Mouse (Mus musculus): Measurements from ENCODE around the gene Nmral1. TPM values are rescaled to one million over a fixed set of nuclear protein-coding genes. Genes with fewer than 3 reads are reported as not detected.
A peak's percentile ranks its signal among the peaks of the same experiment; 100 is the strongest.
"Not testable (repeated sequence)": the region's sequence is repeated elsewhere in the genome, so short reads cannot be mapped to it uniquely, and the experiment has no call there.

Gene Nmral1
- total and polyA plus RNA-seq, 2 experiments from 2014 or later, result 44.3 to 45.7 TPM

DNA sequence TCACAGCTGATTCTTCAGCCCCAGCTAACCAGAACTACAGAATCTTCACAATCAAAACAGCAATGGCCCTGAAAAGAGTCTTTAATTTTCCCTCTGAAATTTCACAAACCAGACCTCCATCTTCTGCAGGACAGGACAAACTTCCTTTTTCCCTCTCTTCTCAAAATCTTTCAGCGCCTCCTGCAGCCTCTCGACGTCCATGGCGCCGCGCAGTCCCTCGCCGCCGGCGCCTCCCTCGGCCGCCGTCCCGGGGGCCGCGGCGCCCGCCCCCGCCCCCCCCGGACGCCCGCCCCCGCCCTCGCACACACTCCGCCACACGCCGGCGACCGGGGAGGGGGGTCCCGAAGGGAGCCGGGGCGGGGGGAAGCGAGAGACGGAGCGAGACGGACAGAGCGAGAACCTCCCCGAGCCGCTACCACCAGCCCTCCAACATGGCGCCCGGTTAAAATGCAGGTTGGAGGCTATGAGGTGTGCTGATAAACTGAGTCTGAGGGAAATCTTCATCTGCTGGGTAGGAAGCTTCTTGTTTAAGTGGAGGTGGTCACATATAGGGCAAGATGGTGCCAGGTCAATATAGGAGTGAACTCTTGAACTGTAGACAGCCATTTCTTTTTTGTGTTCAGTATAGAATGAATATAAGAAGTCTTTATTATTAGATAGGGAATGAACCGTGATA, 37.6 kb upstream of the Nmral1 start:
- Histone ChIP-seq H3K4me2 (ENCODE audit: low read depth) (peak overlapping the region; percentile 42), H3K4me3 (ENCODE audit: low read depth, low read length) (peak overlapping the region; percentile 38), H3K9ac (peak overlapping the region; percentile 52), H3K27ac (ENCODE audit: low read depth, low read length) (peak overlapping the region; percentile 75)
- WGBS, result 6% methylated on average over 33 of the region's 42 CpGs
- not testable (repeated sequence) for H3K4me1 ChIP-seq (ENCODE audit: insufficient read depth); H3K36me3 ChIP-seq (ENCODE audit: insufficient read depth); H3K9me3 ChIP-seq (ENCODE audit: low read length); H3K27me3 ChIP-seq (ENCODE audit: insufficient read depth, low read length); DNase-seq
- 0 out of 2 replicates have a peak, but pooled peaks have one; percentile 7 for TF ChIP-seq CTCF (IDR thresholded peaks at IDR 0.05; ENCODE audit: low read depth)
- peak; percentile 92 for ATAC-seq

DNA sequence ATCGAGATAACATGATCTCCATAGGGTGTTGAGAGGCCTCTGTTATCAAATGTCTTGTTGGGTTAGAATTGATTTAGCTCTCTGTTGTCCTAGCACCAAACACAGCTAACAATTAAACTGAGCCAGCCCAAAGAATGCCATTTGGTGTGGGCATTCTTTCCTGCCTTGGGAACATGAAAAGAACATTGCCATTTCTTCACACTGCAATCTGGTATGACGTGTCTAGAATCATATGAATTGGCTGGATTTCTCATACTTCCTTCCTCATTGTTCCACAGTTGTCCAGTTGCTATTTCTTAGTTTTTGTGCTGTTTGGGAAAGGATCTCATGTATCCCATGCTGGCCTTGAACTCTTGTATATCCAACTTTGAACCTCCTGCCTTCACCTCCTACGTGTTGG, 34.9 kb upstream of the Nmral1 start:
- Histone ChIP-seq H3K9me3 (ENCODE audit: low read length) (no peaks in the 10 kb centered on the region), H3K36me3 (ENCODE audit: insufficient read depth) (no peaks in the 10 kb centered on the region), H3K4me1 (ENCODE audit: insufficient read depth) (no peaks in the 10 kb centered on the region), H3K27ac (ENCODE audit: low read depth, low read length) (no peak overlapping the region), H3K27me3 (ENCODE audit: insufficient read depth, low read length) (no peaks in the 10 kb centered on the region), H3K9ac (no peak overlapping the region), H3K4me2 (ENCODE audit: low read depth) (no peak overlapping the region), H3K4me3 (ENCODE audit: low read depth, low read length) (no peak overlapping the region)
- DNase-seq, result no peak
- WGBS, result 89% methylated on average over 3 of the region's 3 CpGs
- ATAC-seq, result no peak
- TF ChIP-seq CTCF (IDR thresholded peaks at IDR 0.05; ENCODE audit: low read depth), result no peak

- Histone ChIP-seq H3K27me3 (ENCODE audit: insufficient read depth, low read length) (no peaks in the 10 kb centered on the region), H3K36me3 (ENCODE audit: insufficient read depth) (no peaks in the 10 kb centered on the region), H3K4me3 (ENCODE audit: low read depth, low read length) (no peak overlapping the region), H3K9me3 (ENCODE audit: low read length) (no peaks in the 10 kb centered on the region), H3K9ac (no peak overlapping the region), H3K27ac (ENCODE audit: low read depth, low read length) (no peak overlapping the region), H3K4me1 (ENCODE audit: insufficient read depth) (no peaks in the 10 kb centered on the region), H3K4me2 (ENCODE audit: low read depth) (no peak overlapping the region)
- ATAC-seq (no peak), DNase-seq (no peak)
- no peak for TF ChIP-seq CTCF (IDR thresholded peaks at IDR 0.05; ENCODE audit: low read depth)
- 96% methylated on average over 3 of the region's 3 CpGs for WGBS
Measured at GRCm38 (mm10) chr16:4752155-4752554, 33.0 kb upstream of the Nmral1 start.

GRCm38 (mm10) chr16:4742186-4742585, 23.0 kb upstream of the Nmral1 start:
- 100% methylated on average over 1 of the region's 1 CpGs for WGBS
- Histone ChIP-seq H3K9me3 (ENCODE audit: low read length) (no peaks in the 10 kb centered on the region), H3K9ac (no peak overlapping the region), H3K36me3 (ENCODE audit: insufficient read depth) (no peaks in the 10 kb centered on the region), H3K4me2 (ENCODE audit: low read depth) (no peak overlapping the region), H3K4me3 (ENCODE audit: low read depth, low read length) (no peak overlapping the region), H3K27ac (ENCODE audit: low read depth, low read length) (no peak overlapping the region), H3K27me3 (ENCODE audit: insufficient read depth, low read length) (no peaks in the 10 kb centered on the region), H3K4me1 (ENCODE audit: insufficient read depth) (no peaks in the 10 kb centered on the region)
- DNase-seq (no peak), ATAC-seq (no peak)
- no peak for TF ChIP-seq CTCF (IDR thresholded peaks at IDR 0.05; ENCODE audit: low read depth)

DNA sequence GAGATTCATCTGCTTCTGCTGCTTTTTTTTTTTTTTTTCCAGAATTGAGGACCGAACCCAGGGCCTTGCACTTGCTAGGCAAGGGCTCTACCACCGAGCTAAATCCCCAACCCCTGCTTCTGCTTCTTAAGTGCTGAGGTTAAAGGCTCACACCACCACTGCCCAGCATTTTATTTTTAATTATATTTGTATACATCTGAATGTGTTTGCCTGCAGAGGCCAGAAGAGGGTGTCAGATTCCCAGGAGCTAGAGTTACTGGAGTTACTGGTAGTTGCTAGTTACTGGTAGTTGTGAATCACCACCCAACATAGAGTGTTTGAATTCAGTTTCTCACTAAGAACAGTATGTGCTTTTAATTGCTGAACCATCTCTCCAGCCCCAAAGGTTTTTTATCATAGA, 20.8 kb upstream of the Nmral1 start:
- DNase-seq, result no peak
- Histone ChIP-seq H3K27ac (ENCODE audit: low read depth, low read length) (no peak overlapping the region), H3K4me3 (ENCODE audit: low read depth, low read length) (no peak overlapping the region), H3K9ac (no peak overlapping the region), H3K4me2 (ENCODE audit: low read depth) (no peak overlapping the region), H3K36me3 (ENCODE audit: insufficient read depth) (no peaks in the 10 kb centered on the region), H3K27me3 (ENCODE audit: insufficient read depth, low read length) (no peaks in the 10 kb centered on the region), H3K9me3 (ENCODE audit: low read length) (no peaks in the 10 kb centered on the region), H3K4me1 (ENCODE audit: insufficient read depth) (no peaks in the 10 kb centered on the region)
- 97% methylated on average over 2 of the region's 2 CpGs for WGBS
- ATAC-seq, result no peak
- no peak for TF ChIP-seq CTCF (IDR thresholded peaks at IDR 0.05; ENCODE audit: low read depth)

DNA sequence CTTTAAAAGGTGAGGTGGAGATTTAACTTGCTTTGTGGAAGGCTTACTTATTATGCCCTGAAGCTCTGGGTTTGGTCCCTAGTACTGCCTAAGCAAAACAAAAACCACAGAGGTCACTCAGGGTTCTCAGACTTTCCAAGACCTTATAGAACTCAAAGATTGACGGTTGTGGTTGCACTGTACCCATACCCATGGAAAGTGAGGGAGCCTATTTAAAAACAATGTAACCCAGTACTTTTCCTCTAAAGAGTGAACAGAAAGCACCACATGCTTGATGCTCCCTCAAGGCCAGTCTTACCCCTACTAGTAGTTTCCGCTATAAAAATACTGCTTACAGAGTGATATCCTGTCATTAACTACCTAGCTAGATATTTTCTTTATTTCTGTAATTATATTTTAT, 17.1 kb upstream of the Nmral1 start:
- 93% methylated on average over 2 of the region's 2 CpGs for WGBS
- Histone ChIP-seq H3K27me3 (ENCODE audit: insufficient read depth, low read length) (no peaks in the 10 kb centered on the region), H3K4me1 (ENCODE audit: insufficient read depth) (no peaks in the 10 kb centered on the region), H3K9ac (no peak overlapping the region), H3K4me2 (ENCODE audit: low read depth) (no peak overlapping the region), H3K36me3 (ENCODE audit: insufficient read depth) (no peaks in the 10 kb centered on the region), H3K9me3 (ENCODE audit: low read length) (no peaks in the 10 kb centered on the region), H3K27ac (ENCODE audit: low read depth, low read length) (no peak overlapping the region), H3K4me3 (ENCODE audit: low read depth, low read length) (no peak overlapping the region)
- ATAC-seq (no peak), DNase-seq (no peak)
- TF ChIP-seq CTCF (IDR thresholded peaks at IDR 0.05; ENCODE audit: low read depth), result no peak

DNA sequence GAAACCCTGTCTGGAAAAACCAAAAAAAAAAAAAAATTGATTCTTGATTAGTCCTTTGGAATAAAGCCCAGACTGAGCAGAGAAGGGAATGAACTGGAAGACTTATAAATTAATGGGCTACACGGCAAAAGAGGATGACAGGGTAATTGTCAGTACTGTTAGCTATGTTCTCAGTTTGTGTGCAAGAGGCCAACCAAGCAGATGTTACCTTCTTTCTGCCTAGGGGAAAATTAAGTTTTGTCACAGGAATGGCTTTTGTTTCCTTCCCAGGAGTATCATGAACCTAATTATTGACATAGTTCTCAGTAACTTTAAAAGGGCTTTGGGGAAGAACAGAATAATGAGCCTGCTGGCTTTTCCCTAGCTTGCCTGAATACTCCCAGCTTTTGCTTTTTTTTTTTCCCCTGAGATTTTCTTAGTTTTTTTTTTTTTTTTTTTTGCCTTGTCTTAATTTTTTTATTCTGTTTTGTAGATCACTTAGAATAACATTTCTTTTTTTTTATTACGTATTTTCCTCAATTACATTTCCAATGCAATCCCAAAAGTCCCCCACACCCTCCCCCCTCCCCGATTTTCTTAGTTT, 11.7 kb upstream of the Nmral1 start:
- Histone ChIP-seq H3K27ac (ENCODE audit: low read depth, low read length) (no peak overlapping the region), H3K9me3 (ENCODE audit: low read length) (no peaks in the 10 kb centered on the region), H3K27me3 (ENCODE audit: insufficient read depth, low read length) (no peaks in the 10 kb centered on the region), H3K4me3 (ENCODE audit: low read depth, low read length) (no peak overlapping the region), H3K9ac (no peak overlapping the region), H3K4me1 (ENCODE audit: insufficient read depth) (peaks cover 6% of the 10 kb centered on the region; the same call in 1 of the 2 replicates), H3K4me2 (ENCODE audit: low read depth) (no peak overlapping the region), H3K36me3 (ENCODE audit: insufficient read depth) (no peaks in the 10 kb centered on the region)
- DNase-seq, result no peak
- no peak for TF ChIP-seq CTCF (IDR thresholded peaks at IDR 0.05; ENCODE audit: low read depth)
- 60% methylated on average over 3 of the region's 3 CpGs for WGBS
- ATAC-seq, result no peak

All from forebrain, postnatal 0 days (tissue).